Mouse (Mus musculus) heart, postnatal 0 days (tissue): ENCODE results near the gene Ccdc184. TPM values are rescaled to one million over a fixed set of nuclear protein-coding genes. Genes with fewer than 3 reads are reported as not detected.

Source experiments
- ATAC-seq: fragments of 200-750 bp; cut with Nextera tagmentation; 2 replicates; pipeline ENCODE4 v1.8.0; 2017; ENCODE audit warnings: low read depth, moderate number of reproducible peaks, moderate library complexity; ENCODE audit not compliant: insufficient read depth
- DNase-seq: peaks from one replicate; pipeline ENCODE4 v3.0.0-alpha.2; 2016; ENCODE audit warnings: low spot score
- H3K27ac ChIP-seq: fragments of 300-500 bp; sonication (generic); 2 replicates; pipeline ENCODE4 v1.5.1; 2014; ENCODE audit warnings: low read depth, mild to moderate bottlenecking
- H3K27me3 ChIP-seq: fragments of 300-500 bp; sonication (generic); 2 replicates; pipeline ENCODE4 v1.6.1; 2014; ENCODE audit warnings: low read length, mixed read lengths; ENCODE audit not compliant: control insufficient read depth, insufficient read depth
- H3K36me3 ChIP-seq: fragments of 300-500 bp; sonication (generic); replicated peaks from 2 replicates; pipeline ENCODE4 v1.6.1; 2014; ENCODE audit warnings: low read length, mixed read lengths; ENCODE audit not compliant: control insufficient read depth, insufficient read depth
- H3K4me1 ChIP-seq: fragments of 300-500 bp; sonication (generic); 2 replicates; pipeline ENCODE4 v1.6.1; 2014; ENCODE audit warnings: antibody characterized with exemption; ENCODE audit not compliant: control insufficient read depth, insufficient read depth
- H3K4me2 ChIP-seq: fragments of 300-500 bp; sonication (generic); 2 replicates; pipeline ENCODE4 v1.6.1; 2014; ENCODE audit warnings: low read depth, mild to moderate bottlenecking, low read length, moderate library complexity
- H3K4me3 ChIP-seq: fragments of 300-500 bp; sonication (generic); 2 replicates; pipeline ENCODE4 v1.5.1; 2014; ENCODE audit warnings: low read depth, low read length
- H3K9ac ChIP-seq: fragments of 300-500 bp; sonication (generic); replicated peaks from 2 replicates; pipeline ENCODE4 v1.6.1; 2014; ENCODE audit warnings: low read depth, low read length, mixed read lengths
- H3K9me3 ChIP-seq: fragments of 300-500 bp; sonication (generic); replicated peaks from 2 replicates; pipeline ENCODE4 v1.6.1; 2016; ENCODE audit warnings: low read length; ENCODE audit not compliant: control insufficient read depth
- CTCF ChIP-seq: IDR thresholded peaks from 2 replicates; pipeline ENCODE4 v1.5.1; 2016; ENCODE audit warnings: antibody characterized with exemption, control low read depth, low read depth
- EP300 ChIP-seq: IDR thresholded peaks from 2 replicates; pipeline ENCODE4 v1.6.1; 2016; ENCODE audit warnings: antibody characterized with exemption, low read depth
- WGBS: fragments of 180-500 bp; shearing (Covaris S2); extraction: QIAGEN DNeasy Blood & Tissue Kit; methylation state at CpG from one replicate; pipeline ENCODE4 v1.1.7; 2014; 5-methylcytosine and 5-hydroxymethylcytosine counted together
- polyA plus RNA-seq: library from polyadenylated mRNA; unstranded; fragments of >200 nt; fragmentation: Nextera tagmentation; extraction: Ambion mirVana; gene quantifications from 2 replicates; pipeline ENCODE4 v1.2.1, GENCODE M21; 2015
- total RNA-seq: library from RNA; depleted of rRNA; stranded (reverse); fragments of >200 nt; gene quantifications from 2 replicates; pipeline ENCODE4 v1.2.3, GENCODE M21; 2014; ENCODE audit warnings: low replicate concordance

Gene Ccdc184
- total and polyA plus RNA-seq, 2 experiments from 2014 or later, result 0.63 to 0.92 TPM

DNA sequence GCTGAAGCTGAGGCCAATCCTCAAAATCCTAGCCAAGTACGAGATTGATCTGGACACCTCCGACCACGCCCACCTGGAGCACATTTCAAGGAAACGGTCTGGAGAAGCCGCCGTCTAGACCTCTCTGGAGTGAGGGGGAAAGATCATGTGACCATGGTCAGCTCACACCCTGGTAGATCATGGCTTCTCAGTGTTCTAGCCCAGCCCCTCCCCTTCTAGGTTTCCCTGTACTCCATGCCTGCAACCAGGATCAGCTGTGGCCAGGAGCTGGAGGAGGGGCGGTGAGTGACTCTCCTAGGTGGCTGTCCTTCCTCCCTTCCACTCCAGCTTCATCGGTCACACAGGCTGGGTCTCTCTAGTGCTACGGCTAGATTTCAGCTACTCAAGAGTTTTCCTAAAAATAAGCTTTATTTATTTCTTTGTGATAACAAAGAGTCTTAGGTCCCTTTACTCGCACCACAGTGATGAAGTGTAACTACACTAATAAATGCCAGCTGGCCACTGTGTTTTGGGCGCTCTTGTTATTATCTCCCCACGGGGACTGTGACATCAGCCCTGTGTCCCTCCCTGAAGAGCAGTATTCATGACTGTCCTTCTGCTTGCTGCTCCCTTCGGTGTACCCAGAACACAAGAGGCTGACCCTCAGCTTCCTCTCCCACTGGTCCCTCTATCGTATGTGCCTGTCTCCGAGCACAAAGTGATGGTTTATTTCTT is 34.9 kb upstream of the Ccdc184 start:
- ATAC-seq (peak; percentile 31; the same call in 1 of the 2 replicates), DNase-seq (no peak)
- WGBS, result 68% methylated on average over 15 of the region's 15 CpGs
- H3K27me3 ChIP-seq, result no peaks in the 10 kb centered on the region
- H3K36me3 ChIP-seq, result peaks cover 99% of the 10 kb centered on the region
- H3K4me2 ChIP-seq, result no peak overlapping the region
- H3K9ac ChIP-seq, result no peak overlapping the region
- TF ChIP-seq EP300 (no peak), CTCF (no peak)
- no peak overlapping the region for H3K4me3 ChIP-seq
- H3K4me1 ChIP-seq, result no peaks in the 10 kb centered on the region
- no peak overlapping the region for H3K27ac ChIP-seq
- no peaks in the 10 kb centered on the region for H3K9me3 ChIP-seq

GRCm38 (mm10) chr15:98133471-98133870 is 33.5 kb upstream of the Ccdc184 start:
- WGBS, result 88% methylated on average over 3 of the region's 3 CpGs
- Histone ChIP-seq H3K4me1 (no peaks in the 10 kb centered on the region), H3K9ac (no peak overlapping the region), H3K4me2 (no peak overlapping the region), H3K4me3 (no peak overlapping the region), H3K27me3 (no peaks in the 10 kb centered on the region), H3K27ac (no peak overlapping the region), H3K36me3 (peaks cover 88% of the 10 kb centered on the region), H3K9me3 (no peaks in the 10 kb centered on the region)
- no peak for ATAC-seq
- no peak for DNase-seq
- TF ChIP-seq EP300 (no peak), CTCF (no peak)

- TF ChIP-seq EP300 (no peak), CTCF (no peak)
- H3K27ac ChIP-seq, result no peak overlapping the region
- no peak for DNase-seq
- peaks cover 83% of the 10 kb centered on the region for H3K36me3 ChIP-seq
- no peak for ATAC-seq
- no peaks in the 10 kb centered on the region for H3K9me3 ChIP-seq
- no peaks in the 10 kb centered on the region for H3K4me1 ChIP-seq
- no peak overlapping the region for H3K9ac ChIP-seq
- no peak overlapping the region for H3K4me2 ChIP-seq
- H3K4me3 ChIP-seq, result no peak overlapping the region
- no peaks in the 10 kb centered on the region for H3K27me3 ChIP-seq
- 90% methylated on average over 4 of the region's 4 CpGs for WGBS
Observed at GRCm38 (mm10) chr15:98134034-98134433, 32.9 kb upstream of the Ccdc184 start.

DNA sequence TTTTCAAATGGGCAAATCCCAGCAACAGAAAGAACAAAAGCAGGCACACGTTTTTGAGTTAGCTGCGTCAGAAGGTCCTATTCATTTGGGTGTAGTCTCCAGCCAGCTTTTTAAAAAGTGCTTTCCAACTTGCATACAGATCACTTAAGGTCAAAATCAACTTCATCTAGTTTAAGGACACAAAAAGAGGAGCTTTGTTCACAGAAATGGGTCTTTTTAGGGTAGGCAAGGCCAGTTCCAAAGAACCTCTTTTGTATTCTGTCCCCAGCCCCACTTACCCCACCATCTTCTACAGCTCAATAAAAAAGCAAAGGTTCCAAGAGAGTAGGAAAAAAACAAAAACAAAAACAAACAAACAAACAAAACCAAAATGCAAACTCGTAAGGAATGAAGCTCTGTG is 32.3 kb upstream of the Ccdc184 start:
- no peaks in the 10 kb centered on the region for H3K4me1 ChIP-seq
- TF ChIP-seq EP300, result no peak
- TF ChIP-seq CTCF, result no peak
- H3K27me3 ChIP-seq, result no peaks in the 10 kb centered on the region
- H3K36me3 ChIP-seq, result peaks cover 83% of the 10 kb centered on the region
- DNase-seq (no peak), ATAC-seq (no peak)
- no peak overlapping the region for H3K27ac ChIP-seq
- WGBS, result 89% methylated on average over 3 of the region's 3 CpGs
- H3K4me3 ChIP-seq, result no peak overlapping the region
- H3K9ac ChIP-seq, result no peak overlapping the region
- H3K4me2 ChIP-seq, result no peak overlapping the region
- no peaks in the 10 kb centered on the region for H3K9me3 ChIP-seq

DNA sequence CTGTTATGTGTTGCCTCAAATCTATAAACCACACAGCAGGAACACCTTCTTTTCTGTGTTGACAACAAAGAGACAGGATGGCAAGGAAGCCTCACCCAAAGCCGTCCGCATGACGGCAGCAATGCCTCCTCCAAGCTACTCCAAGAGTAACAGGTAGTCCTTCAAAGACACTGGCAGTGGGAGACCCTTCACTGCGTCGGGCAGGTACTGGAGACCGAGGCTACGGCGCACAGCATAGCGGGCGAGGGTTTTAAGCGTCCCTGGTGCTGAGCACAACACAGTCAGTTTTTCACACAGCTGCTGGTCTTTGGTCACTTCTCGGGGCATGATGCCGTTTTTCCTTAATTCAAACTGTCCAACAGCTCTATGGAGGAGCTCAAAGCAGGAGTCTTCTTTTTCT is 31.3 kb upstream of the Ccdc184 start:
- no peaks in the 10 kb centered on the region for H3K9me3 ChIP-seq
- H3K27ac ChIP-seq, result no peak overlapping the region
- H3K4me1 ChIP-seq, result no peaks in the 10 kb centered on the region
- no peak overlapping the region for H3K4me2 ChIP-seq
- TF ChIP-seq CTCF (no peak), EP300 (no peak)
- H3K27me3 ChIP-seq, result no peaks in the 10 kb centered on the region
- no peak overlapping the region for H3K9ac ChIP-seq
- H3K36me3 ChIP-seq, result peaks cover 83% of the 10 kb centered on the region
- DNase-seq, result no peak
- no peak for ATAC-seq
- 93% methylated on average over 13 of the region's 13 CpGs for WGBS
- no peak overlapping the region for H3K4me3 ChIP-seq

- peaks cover 79% of the 10 kb centered on the region for H3K36me3 ChIP-seq
- H3K9me3 ChIP-seq, result no peaks in the 10 kb centered on the region
- no peak overlapping the region for H3K9ac ChIP-seq
- H3K4me1 ChIP-seq, result no peaks in the 10 kb centered on the region
- no peak overlapping the region for H3K4me3 ChIP-seq
- H3K4me2 ChIP-seq, result no peak overlapping the region
- no peak overlapping the region for H3K27ac ChIP-seq
- no peak for DNase-seq
- no peaks in the 10 kb centered on the region for H3K27me3 ChIP-seq
- ATAC-seq, result no peak
- TF ChIP-seq EP300 (no peak), CTCF (no peak)
- WGBS, result 90% methylated on average over 9 of the region's 9 CpGs
Observed at GRCm38 (mm10) chr15:98136871-98137270, 30.1 kb upstream of the Ccdc184 start.
